Mouse (Mus musculus) forebrain, embryonic 10.5 days (tissue): ENCODE data around the gene Gngt2. TPM values are rescaled to one million over a fixed set of nuclear protein-coding genes. Genes with fewer than 3 reads are reported as not detected.
A peak's percentile ranks its signal among the peaks of the same experiment; 100 is the strongest.

Experiments used
- DNase-seq: peaks from one replicate; pipeline ENCODE4 v3.0.0-alpha.2; 2017; ENCODE audit warnings: low spot score; ENCODE audit errors: extremely low spot score
- H3K27ac ChIP-seq: fragments of 300-500 bp; sonication (generic); 2 replicates; pipeline ENCODE4 v1.5.1; 2016; ENCODE audit warnings: mild to moderate bottlenecking
- H3K27me3 ChIP-seq: fragments of 300-500 bp; sonication (generic); 2 replicates; pipeline ENCODE4 v1.6.1; 2016; ENCODE audit warnings: mild to moderate bottlenecking; ENCODE audit not compliant: poor library complexity, severe bottlenecking
- H3K36me3 ChIP-seq: fragments of 300-500 bp; sonication (generic); replicated peaks from 2 replicates; pipeline ENCODE4 v1.6.1; 2016; ENCODE audit warnings: mild to moderate bottlenecking, moderate library complexity
- H3K4me1 ChIP-seq: fragments of 300-500 bp; sonication (generic); 2 replicates; pipeline ENCODE4 v1.6.1; 2016
- H3K4me3 ChIP-seq: fragments of 300-500 bp; sonication (generic); 2 replicates; pipeline ENCODE4 v1.5.1; 2016; ENCODE audit warnings: mild to moderate bottlenecking, moderate library complexity
- H3K9me3 ChIP-seq: fragments of 300-500 bp; sonication (generic); 2 replicates; pipeline ENCODE4 v1.6.1; 2016; ENCODE audit warnings: mild to moderate bottlenecking, moderate library complexity
- WGBS: fragments of 180-500 bp; shearing (Covaris S2); methylation state at CpG from one replicate; pipeline ENCODE4 v1.1.7; 2016; 5-methylcytosine and 5-hydroxymethylcytosine counted together
- polyA plus RNA-seq: library from polyadenylated mRNA; unstranded; fragments of >200 nt; fragmentation: Nextera tagmentation; extraction: Ambion mirVana; gene quantifications from 2 replicates; pipeline ENCODE4 v1.2.1, GENCODE M21; 2016

Gene Gngt2
- 6.7 and 7.3 TPM in 2 replicates for polyA plus RNA-seq

DNA sequence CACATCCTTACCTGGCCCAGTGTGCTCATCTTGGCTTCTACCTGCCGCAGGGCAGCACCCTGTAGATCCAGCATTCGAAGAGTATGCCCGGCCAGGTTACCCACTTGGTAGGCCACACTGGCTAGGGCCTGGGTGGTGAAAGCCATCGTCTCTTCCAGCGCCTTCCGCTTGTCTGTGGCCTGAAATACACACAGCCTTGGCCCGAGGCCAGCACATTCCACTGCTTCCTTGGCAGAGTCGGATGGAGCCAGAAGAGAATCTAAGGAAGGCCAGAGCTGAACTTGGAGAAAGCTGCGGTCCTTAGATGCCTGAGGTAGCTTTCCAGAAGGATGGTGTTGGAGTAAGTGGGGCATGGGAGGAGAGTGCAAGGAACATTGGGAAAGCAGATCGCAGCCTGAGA lies at the start of gene Gngt2:
Gene Gngt2, plus strand, starts transcription at position 158 of the 400 bp plus-strand sequence.
- Histone ChIP-seq H3K9me3 (no peaks in the 10 kb centered on the region), H3K4me1 (peaks cover 43% of the 10 kb centered on the region), H3K27me3 (peaks cover 83% of the 10 kb centered on the region), H3K27ac (0 out of 2 replicates have a peak within 1 kb of the TSS, but pooled peaks have one; percentile 1), H3K4me3 (no peak within 1 kb of the TSS), H3K36me3 (no peaks in the 10 kb centered on the region)
- DNase-seq, result no peak
- whole genome bisulfite sequencing, result 89% methylated on average over 10 of the region's 10 CpGs

DNA sequence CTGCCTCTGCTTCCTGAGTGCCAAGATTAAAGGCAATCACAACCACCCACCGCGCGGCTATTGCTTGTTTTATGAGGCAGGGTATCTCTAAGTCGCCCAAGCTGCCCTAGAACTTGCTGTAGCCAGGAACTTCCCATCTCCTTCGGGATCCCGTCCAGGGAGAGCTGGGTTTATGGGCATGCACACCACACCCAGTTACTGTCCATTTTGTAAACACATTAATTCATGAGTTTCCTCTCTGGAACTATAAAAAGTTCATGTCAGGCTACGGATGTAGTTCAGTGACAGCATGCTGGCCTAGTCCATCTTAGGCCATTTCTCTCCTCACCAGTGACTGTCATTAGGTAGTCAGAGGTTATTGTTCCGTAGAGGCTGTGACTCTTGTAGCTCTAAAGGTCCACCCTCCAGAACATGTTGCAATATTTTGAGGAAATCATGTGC lies 47.5 kb upstream of the Gngt2 start:
- peaks cover 5% of the 10 kb centered on the region; the same call in 1 of the 2 replicates for H3K9me3 ChIP-seq
- H3K27ac ChIP-seq, result no peak overlapping the region
- no peaks in the 10 kb centered on the region for H3K36me3 ChIP-seq
- H3K27me3 ChIP-seq, result 0 out of 2 replicates have a peak, but pooled peaks cover 5% of the 10 kb centered on the region
- WGBS, result 90% methylated on average over 8 of the region's 8 CpGs
- no peak for DNase-seq
- H3K4me3 ChIP-seq, result no peak overlapping the region
- H3K4me1 ChIP-seq, result no peaks in the 10 kb centered on the region

DNA sequence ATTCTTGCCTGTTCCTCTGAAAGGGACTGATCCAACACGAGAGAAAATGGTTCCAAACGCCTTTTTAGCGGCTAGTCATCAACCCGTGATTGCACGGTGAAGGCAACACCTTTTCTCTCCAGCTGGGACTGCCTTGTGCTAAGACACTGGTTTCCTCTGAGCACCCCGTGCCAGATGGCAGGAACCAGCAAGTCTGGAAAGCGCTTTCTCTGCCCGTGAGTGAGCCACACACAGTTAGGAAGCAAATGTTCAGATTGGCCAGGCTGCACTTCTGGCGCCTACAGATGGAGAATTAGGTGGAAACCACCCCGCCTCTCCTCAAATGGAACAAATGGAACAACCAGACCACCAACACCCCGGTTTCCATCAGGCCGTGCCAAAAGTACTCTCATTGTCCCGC lies 45.2 kb upstream of the Gngt2 start:
- H3K4me3 ChIP-seq, result no peak overlapping the region
- no peak for DNase-seq

DNA sequence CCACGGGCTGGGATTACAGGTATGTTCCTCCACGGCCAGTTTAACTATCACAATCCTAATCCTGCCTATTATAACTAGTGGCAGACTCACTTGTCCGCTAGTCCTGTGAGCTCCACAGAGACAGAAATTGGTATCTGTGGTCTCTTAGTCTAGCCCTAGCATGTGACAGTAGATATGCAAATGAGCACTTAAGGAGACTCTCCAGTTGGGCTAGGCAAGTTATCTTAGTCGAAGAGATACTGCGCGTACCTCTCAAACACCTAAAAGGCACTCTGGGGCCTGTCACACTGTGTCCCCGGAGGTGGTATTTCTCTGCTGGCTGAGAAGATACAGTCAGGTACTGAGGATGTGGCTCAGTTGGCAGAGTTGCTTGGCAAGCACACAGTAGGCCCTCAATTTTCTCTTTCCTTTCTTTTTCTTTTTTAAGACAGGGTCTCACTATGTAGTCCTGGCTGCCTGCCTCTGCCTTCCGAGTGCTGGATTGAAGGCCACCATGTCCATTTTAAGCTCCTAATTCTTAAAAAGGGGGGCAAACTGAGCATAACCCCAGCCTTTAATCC lies 44.0 kb upstream of the Gngt2 start:
- DNase-seq, result no peak
- Histone ChIP-seq H3K27ac (no peak overlapping the region), H3K36me3 (no peaks in the 10 kb centered on the region), H3K9me3 (no peaks in the 10 kb centered on the region), H3K4me3 (no peak overlapping the region), H3K4me1 (peaks cover 11% of the 10 kb centered on the region), H3K27me3 (peaks cover 38% of the 10 kb centered on the region)
- 93% methylated on average over 8 of the region's 8 CpGs for WGBS

More for the DNA sequence above, 45.2 kb upstream of the Gngt2 start:
- WGBS, result 88% methylated on average over 13 of the region's 13 CpGs
- Histone ChIP-seq H3K36me3 (no peaks in the 10 kb centered on the region), H3K27me3 (peaks cover 26% of the 10 kb centered on the region), H3K4me1 (peaks cover 8% of the 10 kb centered on the region), H3K9me3 (no peaks in the 10 kb centered on the region), H3K27ac (no peak overlapping the region)

DNA sequence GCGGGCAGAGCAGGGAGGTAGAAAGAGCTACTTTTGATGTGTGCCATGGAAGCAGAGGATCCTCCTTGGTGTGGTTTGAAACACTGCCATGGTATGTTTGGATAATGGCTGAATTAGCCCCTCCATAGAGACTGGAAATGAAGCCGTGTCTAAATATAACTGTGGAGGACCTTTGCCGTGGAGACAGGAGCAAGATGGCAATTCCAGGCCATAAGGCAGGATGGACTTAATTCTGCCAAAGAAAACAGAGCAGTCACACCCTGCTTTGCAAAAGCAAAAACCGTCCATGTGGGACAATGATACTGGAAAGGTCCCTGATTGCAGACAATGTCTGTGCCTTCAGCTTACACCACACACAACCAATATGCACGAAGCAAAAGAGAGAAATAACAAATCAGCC lies 42.8 kb upstream of the Gngt2 start:
- Histone ChIP-seq H3K27me3 (peaks cover 50% of the 10 kb centered on the region), H3K4me1 (peaks cover 11% of the 10 kb centered on the region), H3K9me3 (no peaks in the 10 kb centered on the region), H3K36me3 (no peaks in the 10 kb centered on the region), H3K27ac (no peak overlapping the region), H3K4me3 (no peak overlapping the region)
- 84% methylated on average over 5 of the region's 5 CpGs for WGBS
- no peak for DNase-seq

DNA sequence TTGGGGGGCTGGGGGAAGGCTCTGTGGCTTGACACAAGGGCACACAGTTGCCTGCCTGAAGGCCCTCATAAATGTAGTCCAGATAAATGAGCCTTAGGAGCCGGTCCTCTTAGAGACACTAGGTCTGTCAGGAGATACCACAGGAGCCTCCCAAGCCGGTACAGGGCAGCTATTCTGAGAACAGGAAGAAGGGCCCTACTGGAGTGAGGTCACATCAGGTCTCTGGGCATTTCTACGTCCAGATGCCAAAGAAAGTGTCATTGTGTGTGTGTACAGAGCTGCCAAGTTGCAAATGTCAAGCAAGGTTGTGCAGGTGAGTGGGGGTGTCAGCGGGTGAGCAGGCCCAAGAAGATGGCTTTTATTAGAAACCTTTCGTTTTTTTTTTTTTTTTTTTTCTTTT lies 41.4 kb upstream of the Gngt2 start:
- H3K27me3 ChIP-seq, result peaks cover 50% of the 10 kb centered on the region
- H3K9me3 ChIP-seq, result no peaks in the 10 kb centered on the region
- peaks cover 11% of the 10 kb centered on the region for H3K4me1 ChIP-seq
- no peak overlapping the region for H3K27ac ChIP-seq
- H3K36me3 ChIP-seq, result no peaks in the 10 kb centered on the region
- no peak overlapping the region for H3K4me3 ChIP-seq
- WGBS, result 76% methylated on average over 5 of the region's 5 CpGs
- DNase-seq, result no peak

DNA sequence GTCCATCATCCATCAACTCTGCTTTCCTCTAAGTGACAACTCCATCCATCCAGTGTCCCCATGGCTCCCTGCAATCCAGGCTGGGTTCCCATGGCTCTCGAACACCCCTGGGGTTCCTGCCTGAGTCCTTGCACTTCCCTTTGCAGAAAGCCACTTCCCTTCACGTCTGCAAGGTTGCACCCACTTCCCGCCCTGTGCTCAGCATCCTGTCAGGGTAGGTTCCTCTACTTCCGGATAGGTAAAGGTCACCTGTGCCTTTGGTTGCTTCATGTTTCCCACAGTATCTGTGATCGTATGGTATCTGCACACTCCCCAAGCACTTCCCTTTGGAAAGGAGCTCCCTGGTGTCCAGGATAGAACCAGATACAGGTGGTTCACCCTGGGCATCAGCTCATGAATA lies 32.0 kb upstream of the Gngt2 start:
- Histone ChIP-seq H3K4me3 (no peak overlapping the region), H3K4me1 (peaks cover 7% of the 10 kb centered on the region), H3K27me3 (no peaks in the 10 kb centered on the region), H3K27ac (no peak overlapping the region), H3K9me3 (peaks cover 7% of the 10 kb centered on the region; the same call in 1 of the 2 replicates), H3K36me3 (no peaks in the 10 kb centered on the region)
- WGBS, result 80% methylated on average over 5 of the region's 5 CpGs
- no peak for DNase-seq

DNA sequence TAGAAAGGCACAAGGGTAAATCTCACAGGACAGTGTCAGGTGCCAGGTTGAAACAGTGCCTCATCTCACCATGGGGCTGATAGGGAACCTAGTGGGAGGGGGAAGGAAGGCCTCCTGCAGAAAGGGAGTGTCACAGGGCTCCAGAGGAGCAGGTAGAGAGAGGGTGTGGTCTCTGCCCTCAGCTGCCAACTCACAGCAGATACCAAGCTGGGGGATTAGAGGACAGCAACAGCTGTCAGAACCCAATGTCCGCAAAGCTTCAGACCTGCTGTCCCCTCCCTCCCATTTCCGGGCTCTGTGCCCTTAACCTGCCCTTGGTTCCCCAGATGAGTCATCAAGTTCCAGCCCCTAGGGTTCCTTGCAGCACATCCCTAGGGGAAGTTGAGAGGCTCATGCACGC lies 31.5 kb upstream of the Gngt2 start:
- Histone ChIP-seq H3K4me3 (no peak overlapping the region), H3K4me1 (peaks cover 12% of the 10 kb centered on the region), H3K27ac (no peak overlapping the region), H3K9me3 (peaks cover 7% of the 10 kb centered on the region; the same call in 1 of the 2 replicates), H3K27me3 (no peaks in the 10 kb centered on the region), H3K36me3 (no peaks in the 10 kb centered on the region)
- 53% methylated on average over 3 of the region's 3 CpGs for WGBS
- DNase-seq, result no peak

DNA sequence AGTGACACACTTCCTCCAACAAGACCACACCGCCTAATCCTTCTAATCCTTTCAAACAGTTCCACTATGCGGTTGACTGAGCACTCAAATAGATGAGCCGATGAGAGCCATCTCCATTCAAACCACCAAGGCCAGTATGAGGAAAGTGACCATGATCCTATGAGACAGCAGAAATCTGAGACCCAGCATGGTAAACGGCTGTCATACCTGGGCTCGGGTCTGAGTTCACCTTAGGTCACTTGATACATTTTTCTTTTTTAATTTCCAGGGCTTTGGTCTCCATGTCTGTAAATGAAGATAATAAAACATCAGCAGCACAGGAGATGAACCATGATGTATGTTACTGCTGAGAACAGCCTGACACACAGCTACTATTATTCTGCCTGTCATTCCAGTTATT lies 29.1 kb upstream of the Gngt2 start:
- Histone ChIP-seq H3K9me3 (peaks cover 7% of the 10 kb centered on the region; the same call in 1 of the 2 replicates), H3K4me1 (peaks cover 15% of the 10 kb centered on the region), H3K4me3 (no peak overlapping the region), H3K27ac (no peak overlapping the region), H3K36me3 (no peaks in the 10 kb centered on the region), H3K27me3 (0 out of 2 replicates have a peak, but pooled peaks cover 5% of the 10 kb centered on the region)
- 93% methylated on average over 5 of the region's 5 CpGs for WGBS
- no peak for DNase-seq

DNA sequence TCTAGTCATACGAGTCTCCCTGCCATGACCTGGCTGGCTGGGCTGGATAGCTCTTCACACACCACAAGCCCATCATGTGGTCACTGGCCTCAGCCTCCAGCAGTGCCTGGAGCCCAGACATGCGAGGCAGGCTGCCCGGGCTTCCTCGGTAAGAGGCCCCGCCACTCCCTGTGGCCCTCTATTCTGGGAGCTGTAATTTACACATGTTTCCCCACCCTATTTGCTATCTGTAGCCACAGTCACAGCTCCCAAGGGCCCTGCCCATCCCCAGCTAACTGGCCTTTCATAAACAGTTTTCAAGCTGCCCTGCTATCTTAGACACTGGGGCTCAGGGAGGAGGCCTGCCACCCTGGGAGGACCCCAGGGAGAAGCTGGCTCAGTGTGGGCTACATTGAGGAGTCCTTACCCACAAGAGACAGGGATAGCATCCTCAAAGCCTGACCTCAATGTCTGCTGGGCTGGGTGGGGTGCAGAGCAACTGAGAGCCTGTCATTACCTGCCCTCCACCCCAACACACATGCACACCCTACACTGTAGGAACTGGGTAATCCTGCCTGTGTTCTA lies 28.5 kb upstream of the Gngt2 start:
- Histone ChIP-seq H3K27me3 (0 out of 2 replicates have a peak, but pooled peaks cover 5% of the 10 kb centered on the region), H3K4me1 (peaks cover 15% of the 10 kb centered on the region), H3K9me3 (peaks cover 7% of the 10 kb centered on the region; the same call in 1 of the 2 replicates), H3K4me3 (no peak overlapping the region), H3K36me3 (no peaks in the 10 kb centered on the region), H3K27ac (peak overlapping the region; percentile 36)
- no peak for DNase-seq
- WGBS, result 80% methylated on average over 5 of the region's 5 CpGs

DNA sequence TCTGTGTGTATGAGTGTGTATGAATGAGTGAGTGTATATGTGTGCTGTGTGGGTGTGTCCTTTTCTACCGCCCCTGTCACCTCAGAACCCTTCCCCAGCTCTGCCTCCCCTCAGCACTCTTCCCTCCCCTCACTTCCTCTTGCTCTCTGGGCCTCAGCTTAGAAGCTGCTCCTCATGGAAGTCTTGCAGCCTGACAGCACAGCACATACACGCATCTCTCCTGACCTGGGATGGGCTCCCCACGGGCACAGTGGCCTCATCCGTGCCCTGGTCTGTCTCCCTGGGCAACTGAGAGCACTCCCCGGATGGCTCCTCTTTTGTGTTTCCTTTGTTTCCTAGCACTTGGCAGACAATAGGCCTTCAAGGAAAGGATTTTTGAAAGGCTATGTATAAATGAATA lies 27.4 kb upstream of the Gngt2 start:
- Histone ChIP-seq H3K9me3 (peaks cover 7% of the 10 kb centered on the region; the same call in 1 of the 2 replicates), H3K4me1 (peaks cover 15% of the 10 kb centered on the region), H3K27ac (peak overlapping the region; percentile 45), H3K4me3 (no peak overlapping the region), H3K27me3 (0 out of 2 replicates have a peak, but pooled peaks cover 5% of the 10 kb centered on the region), H3K36me3 (no peaks in the 10 kb centered on the region)
- WGBS, result 27% methylated on average over 5 of the region's 5 CpGs
- no peak for DNase-seq

DNA sequence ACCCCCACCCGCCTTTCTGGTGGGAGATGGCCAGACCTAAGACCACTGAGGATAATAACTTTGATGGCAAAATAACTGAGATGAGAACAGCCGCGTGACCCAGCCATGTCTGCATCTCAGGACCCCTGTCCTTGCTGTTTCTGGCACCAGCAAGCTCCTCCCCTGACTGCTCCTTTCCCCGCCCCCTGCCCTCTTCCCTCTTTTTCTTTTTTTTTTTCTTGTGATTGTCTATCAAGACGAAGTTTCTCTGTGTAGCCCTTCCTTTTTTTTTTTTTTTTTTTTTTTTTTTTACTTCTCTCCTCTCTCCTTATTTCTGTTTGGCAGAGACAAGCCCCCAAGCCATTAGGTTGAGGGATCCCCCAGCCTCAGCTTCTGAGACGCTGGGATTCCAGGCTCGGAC lies 26.2 kb upstream of the Gngt2 start:
- H3K27ac ChIP-seq, result peak overlapping the region; percentile 37; the same call in 1 of the 2 replicates
- no peak overlapping the region for H3K4me3 ChIP-seq
- peaks cover 7% of the 10 kb centered on the region; the same call in 1 of the 2 replicates for H3K9me3 ChIP-seq
- H3K36me3 ChIP-seq, result no peaks in the 10 kb centered on the region
- WGBS, result 64% methylated on average over 7 of the region's 7 CpGs
- 0 out of 2 replicates have a peak, but pooled peaks cover 5% of the 10 kb centered on the region for H3K27me3 ChIP-seq
- peaks cover 15% of the 10 kb centered on the region for H3K4me1 ChIP-seq
- no peak for DNase-seq

DNA sequence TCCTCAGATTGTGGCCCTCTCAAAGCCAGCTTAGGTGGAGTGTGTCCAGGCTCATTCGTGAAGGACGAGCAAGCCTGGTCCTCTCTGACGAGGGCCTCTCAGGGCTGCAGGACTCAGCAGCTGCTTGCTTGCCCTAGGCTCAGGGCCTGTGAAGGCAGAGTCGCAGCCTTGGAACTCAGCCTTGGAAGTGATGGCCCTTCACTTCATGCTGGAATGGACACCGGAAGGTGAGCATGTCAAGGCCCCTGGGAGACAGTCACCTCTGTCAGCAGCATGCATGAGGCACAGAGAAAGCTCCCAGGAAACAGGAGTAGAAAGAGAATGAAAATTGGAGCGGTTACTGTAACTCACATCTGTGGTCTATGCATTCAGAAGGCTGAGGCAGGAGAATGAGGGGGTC lies 25.3 kb upstream of the Gngt2 start:
- no peak for DNase-seq
- 0 out of 2 replicates have a peak, but pooled peaks cover 5% of the 10 kb centered on the region for H3K27me3 ChIP-seq
- no peak overlapping the region for H3K4me3 ChIP-seq
- peaks cover 15% of the 10 kb centered on the region for H3K4me1 ChIP-seq
- H3K36me3 ChIP-seq, result no peaks in the 10 kb centered on the region
- 90% methylated on average over 6 of the region's 6 CpGs for WGBS
- peaks cover 7% of the 10 kb centered on the region; the same call in 1 of the 2 replicates for H3K9me3 ChIP-seq
- no peak overlapping the region for H3K27ac ChIP-seq
